Mouse (Mus musculus) CD4-positive naive resting alpha-beta T cell, adult 57 days (primary cell): Measurements from ENCODE around the gene 4932429P05Rik. TPM values are rescaled to one million over a fixed set of nuclear protein-coding genes. Genes with fewer than 3 reads are reported as not detected.

Source experiments
- total RNA-seq: library from RNA; stranded (reverse); gene quantifications from one replicate; pipeline ENCODE4 v1.2.4, GENCODE M21; 2023

4932429P05Rik gene
- not detected for total RNA-seq

GRCm38 (mm10) chrX:89751968-89752367, at the start of gene 4932429P05Rik:
Gene 4932429P05Rik, plus strand, starts transcription at chrX:89752268.

Other genes with a start within 250 kb of the 4932429P05Rik start
- not detected for gene 4930415L06Rik, start 180.6 kb downstream of the 4932429P05Rik start, total RNA-seq